Mouse (Mus musculus): Measurements from ENCODE around the gene Ankrd44.

The Ankrd44 gene

GRCm38 (mm10) chr1:54844361-54844760 lies 81.8 kb downstream of the Ankrd44 start:
- DNase-seq, result no peak

- DNase-seq, result no peak
Measured at GRCm38 (mm10) chr1:54842765-54843461, 83.3 kb downstream of the Ankrd44 start.

DNA sequence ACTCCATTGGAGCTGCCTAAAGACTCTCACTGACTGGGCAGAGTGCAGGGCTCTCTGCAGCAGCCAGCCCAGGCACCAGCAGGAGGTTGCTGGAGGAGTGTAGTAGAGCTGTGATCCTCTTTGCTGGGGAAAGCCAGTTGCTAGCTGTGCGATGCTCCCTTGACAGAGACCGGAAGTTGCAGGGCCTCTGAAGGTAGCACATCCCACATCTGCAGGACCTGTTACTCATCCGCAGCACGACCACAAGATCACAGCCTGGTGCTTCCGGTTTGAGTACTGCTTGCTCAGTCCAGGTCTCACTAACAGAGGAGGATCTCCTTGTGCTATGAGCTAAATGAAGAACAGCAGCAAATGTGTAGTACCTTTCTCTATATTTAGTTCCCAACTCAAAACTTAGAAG lies 84.4 kb downstream of the Ankrd44 start:
- DNase-seq, result no peak

- DNase-seq, result no peak
Measured at GRCm38 (mm10) chr1:54840040-54840439, 86.1 kb downstream of the Ankrd44 start.

- DNase-seq, result no peak
Measured at GRCm38 (mm10) chr1:54838486-54838805, 87.7 kb downstream of the Ankrd44 start.

DNA sequence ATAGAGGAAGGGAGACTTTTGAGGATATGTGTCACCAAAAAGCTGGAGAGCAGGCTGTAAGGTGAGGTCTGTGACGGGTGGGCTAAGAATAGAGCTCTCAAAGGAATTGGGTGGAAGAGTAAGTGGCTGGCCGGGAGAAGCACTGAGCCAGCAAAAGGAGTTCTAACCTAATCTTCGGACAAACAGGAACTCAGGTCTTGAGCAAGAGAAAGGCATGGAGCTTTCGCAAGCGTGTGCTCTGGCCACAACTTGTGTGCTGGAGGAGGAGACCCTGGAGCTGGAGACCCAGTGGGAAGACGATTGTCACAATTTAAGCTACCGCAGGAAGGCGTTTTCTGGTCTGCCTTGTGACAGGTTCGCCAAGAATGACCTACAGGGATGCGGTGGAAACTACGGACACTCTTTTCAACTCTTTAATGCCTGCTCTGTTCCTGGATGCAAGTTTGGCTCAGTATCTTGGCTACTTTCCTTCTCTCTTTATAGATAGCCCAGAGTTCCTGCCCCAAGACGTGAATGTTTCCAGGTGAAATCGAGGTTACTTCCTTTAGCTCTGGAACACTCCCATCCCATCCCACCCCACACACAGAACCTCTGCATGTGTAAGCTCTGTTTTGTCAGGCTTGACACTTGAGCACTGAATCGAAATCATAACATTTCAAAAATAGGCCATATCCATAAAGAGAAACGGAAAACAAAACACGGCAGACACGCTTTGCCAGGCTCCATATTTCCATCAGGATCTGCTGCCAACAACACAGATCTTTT lies 88.3 kb downstream of the Ankrd44 start:
- DNase-seq, result no peak

GRCm38 (mm10) chr1:54835661-54836205 lies 90.5 kb downstream of the Ankrd44 start:
- no peak for DNase-seq

- no peak for DNase-seq
Measured at GRCm38 (mm10) chr1:54833221-54833620, 93.0 kb downstream of the Ankrd44 start.

DNA sequence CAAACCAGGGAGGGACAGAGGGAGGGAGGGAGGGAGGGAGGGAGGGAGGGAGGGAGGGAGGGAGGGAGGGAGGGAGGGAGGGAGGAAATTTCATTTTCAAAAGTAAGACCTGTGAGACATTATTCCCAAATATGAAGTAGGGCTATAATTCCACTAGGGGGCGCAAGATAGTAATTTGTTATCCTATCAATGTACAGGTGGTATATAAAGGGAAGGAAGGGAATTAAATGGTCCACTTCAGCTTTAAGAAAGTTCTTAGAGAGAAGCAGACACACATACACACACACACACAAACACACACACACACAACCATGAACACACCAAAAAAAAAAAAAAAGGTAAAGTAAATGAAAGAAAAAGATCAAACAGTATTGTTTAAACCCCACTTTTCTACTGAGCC lies 93.4 kb downstream of the Ankrd44 start:
- peak in 1 of 2 experiments; percentile 32 for DNase-seq

DNA sequence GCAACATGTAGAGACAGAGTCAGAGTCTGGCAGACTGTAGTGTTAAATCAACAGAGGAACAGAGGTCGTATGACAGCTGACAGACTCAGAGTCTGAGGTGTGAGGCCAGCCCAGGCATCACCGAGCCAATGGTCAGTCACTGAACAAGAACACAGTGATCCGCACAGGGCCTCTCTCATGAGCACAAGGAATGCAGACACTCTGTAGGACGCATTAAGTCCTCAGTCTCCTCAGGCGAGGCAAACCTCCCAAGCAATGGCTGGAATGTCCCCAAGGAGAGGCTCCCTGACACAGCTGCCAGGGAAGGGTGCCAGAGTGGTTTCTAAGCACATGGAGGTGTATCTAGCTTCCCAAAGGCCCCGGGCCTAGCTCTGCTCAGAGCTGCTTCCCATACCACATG lies 96.0 kb downstream of the Ankrd44 start:
- peak in 1 of 2 experiments; percentile 21 for DNase-seq

- no peak for DNase-seq
Measured at GRCm38 (mm10) chr1:54829681-54830213, 96.4 kb downstream of the Ankrd44 start.

DNA sequence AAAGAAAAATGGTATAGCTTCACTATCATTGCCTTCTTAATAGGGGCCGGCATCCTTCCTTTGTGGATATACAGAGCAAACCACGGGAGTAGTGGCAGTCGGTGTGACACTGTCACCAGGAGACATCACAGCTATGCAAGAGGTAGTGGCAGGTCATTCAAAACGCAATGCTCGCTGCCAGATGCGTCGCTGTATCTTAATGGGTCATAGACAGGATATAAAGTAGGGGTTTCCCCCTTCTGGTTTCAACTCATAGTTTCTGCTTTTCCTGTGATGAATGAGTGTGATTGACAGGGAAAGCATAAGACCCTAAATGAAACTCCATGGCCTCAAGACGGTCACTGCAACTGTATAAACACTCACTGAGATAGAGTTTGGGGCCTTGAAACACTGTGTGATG lies 98.4 kb downstream of the Ankrd44 start:
- no peak for DNase-seq

GRCm38 (mm10) chr1:54827351-54827750 lies 98.8 kb downstream of the Ankrd44 start:
- DNase-seq, result no peak

- DNase-seq, result peak; percentile 27 to 58
Measured at GRCm38 (mm10) chr1:54826426-54826986, 99.7 kb downstream of the Ankrd44 start.

DNA sequence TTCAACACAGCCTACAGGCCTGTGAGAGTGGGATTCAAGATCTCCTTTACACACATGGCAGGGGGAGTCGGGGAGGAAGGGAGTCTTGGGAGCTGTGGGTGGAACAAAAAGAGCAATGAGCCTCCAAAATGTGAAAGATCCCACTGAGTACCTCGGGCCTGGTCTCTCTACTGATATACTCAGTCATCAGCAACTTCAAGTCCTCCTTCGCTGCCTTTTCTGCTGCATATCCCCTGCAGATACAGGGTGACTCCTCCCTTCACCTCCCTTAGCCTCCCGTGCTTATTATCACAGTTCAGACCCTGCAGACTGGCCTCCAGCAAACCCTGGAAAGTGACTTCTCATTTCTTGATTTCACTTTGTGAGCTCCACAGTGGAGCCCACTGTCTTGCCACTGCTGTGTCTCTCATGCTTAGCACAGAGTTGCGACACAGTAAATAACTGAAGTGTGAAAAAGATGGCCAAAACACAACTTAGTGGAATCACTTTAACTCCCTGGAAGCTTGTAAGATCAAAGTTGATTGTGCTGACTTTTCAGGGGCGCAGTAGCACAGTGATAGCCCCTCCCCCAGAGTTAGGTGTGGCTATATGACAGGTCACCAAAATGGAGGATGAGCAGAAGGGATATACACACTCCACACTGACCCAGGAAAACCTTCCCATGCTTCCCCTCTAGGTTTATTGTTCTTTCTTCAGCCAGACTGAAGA lies 100.3 kb downstream of the Ankrd44 start:
- DNase-seq, result no peak

DNA sequence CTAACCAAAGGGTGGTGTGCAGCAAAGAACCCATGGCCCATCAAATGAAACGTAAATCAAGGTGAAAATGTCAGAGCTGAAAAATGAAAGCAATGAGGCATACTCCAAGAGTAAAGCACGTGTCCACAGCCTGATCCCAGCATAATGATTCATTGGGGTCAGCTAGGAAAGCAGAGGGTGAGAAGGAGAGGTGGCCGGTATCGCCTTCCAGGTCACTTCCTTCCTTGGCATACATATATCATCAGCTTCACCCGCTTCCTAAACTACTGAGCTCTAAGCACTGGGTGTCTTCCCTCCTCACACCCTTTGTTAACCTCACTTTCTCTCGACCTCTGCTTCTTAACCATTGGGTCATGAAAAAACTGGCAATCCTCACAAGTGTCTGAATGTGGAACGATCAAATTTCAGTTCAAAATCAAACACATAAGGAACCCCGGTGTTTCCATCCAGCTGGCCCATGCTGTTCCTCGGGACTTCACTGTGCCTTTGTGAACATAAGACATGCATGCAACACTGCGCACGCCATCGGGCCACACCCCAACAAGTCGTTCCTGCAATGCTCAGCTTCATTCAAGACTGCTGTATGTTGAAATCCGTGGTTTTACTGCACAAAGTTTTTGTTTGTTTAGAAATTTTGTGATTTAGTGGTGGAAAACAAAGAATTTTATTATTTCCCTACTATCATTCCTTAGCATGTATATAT lies 101.9 kb downstream of the Ankrd44 start:
- no peak for DNase-seq

DNA sequence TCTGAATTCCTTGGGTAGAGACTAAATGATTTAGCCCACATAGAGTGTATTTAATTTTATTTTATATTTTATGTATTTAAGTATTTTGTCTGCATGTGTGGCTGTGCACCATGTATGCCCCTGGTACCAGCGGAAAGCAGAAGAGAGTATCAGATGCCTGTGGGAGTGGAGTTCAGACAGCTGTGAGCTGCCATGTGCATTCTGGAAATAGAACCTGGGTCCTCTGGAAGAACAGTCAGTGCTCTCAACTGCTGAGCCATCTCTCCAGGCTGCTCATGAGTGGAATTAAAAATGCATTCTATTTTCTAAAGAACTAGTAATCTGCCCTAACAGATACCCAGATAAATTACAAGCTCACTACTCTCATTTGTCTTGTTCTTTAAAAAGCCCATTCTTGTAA lies 104.4 kb downstream of the Ankrd44 start:
- no peak for DNase-seq

DNA sequence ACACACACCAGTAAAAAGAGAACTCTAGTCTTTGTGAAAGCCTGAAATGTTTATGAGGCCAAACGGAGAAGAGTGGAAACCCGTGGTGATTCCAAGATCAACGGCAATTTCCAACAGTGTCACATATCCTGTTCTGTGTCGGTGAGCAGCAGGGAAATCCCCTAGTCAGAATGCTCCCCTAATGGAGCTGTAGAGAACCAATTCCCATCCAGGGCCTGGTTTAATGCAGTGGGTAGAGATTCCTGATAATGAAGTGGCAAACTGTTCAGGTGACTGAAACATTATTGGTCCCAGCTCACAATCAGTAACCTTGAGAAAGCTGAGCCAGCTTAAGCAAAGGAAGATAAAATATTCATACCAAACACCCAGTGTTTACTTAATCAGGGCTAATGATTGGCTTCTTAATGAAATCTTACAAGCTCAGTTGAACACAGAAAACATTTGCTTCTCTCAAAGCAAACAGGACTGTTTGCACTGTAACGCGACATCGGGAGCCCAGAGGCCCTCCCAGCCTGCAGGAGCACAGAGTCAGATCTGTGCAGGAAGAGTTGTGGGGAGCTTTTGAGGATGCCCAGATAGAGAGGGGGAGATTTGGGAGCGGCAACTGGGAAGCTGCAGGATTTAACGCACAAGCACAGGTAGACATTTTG lies 110.9 kb downstream of the Ankrd44 start:
- DNase-seq, result no peak

DNA sequence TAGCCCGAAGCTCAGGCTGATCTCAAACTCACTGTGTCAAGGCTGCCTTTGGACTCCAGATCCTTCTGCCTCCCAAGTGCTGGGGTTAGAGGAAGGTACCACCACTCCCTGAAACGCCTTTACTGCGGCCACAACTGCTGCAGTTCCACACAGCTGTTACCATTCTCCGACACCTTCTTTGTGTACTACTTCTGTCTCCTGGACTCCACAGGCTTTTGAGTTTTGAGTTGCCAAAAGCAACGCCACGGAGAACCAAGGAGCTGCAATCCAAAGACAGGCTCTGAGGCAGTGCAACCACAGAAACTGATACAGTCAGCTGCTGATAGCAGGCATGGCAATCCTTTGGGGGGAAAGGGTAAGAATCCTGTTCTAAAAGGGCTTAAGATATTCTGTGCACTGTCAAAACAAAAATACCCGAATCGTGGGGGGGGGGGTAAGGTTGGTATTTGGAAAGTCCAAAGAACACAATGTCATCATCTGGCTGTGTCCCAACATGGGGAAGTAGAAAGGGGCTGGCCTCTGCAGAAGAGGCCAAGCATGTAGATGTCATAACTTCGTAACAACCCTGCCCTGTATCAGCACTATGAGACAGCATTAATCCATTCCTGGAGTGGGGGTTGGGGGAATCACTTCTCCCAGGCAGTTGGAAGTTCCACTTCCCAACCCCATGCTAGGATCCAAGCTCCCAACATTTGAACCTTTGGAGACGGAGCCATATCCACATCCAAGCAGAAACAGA lies 116.2 kb downstream of the Ankrd44 start:
- DNase-seq, result no peak

GRCm38 (mm10) chr1:54809098-54809490 lies 117.1 kb downstream of the Ankrd44 start:
- DNase-seq, result no peak

All from cerebellum, postnatal 25 days (tissue).